Mouse (Mus musculus): Measurements from ENCODE around the gene Ldha. TPM values are rescaled to one million over a fixed set of nuclear protein-coding genes. Genes with fewer than 3 reads are reported as not detected.

Ldha gene
- polyA plus RNA-seq, 1 experiment from 2014 or later: 905 TPM

DNA sequence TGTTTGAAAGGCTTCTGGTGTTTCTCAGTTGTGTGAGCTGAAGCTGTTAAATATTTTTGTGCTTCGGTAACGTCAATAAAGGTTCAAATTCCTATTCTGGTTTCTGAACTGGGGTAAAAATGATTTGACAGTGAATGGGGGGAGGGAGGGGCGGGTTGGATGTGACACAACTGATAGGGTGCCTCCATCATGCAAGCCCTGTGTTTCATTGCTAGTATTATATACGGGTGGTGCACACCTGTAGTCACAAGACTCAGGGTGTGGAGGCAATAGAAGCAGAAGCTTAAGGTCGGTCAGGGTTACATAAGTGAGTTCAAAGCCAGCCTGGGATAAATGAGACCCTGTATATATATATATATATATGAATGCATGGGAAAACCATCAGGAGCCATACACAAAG lies 1.4 kb upstream of the Ldha start:
- Histone ChIP-seq H3K9me3 (replicated peaks) (no peaks in the 10 kb centered on the region), H3K27me3 (peaks cover 8% of the 10 kb centered on the region; the same call in 1 of the 2 replicates), H3K4me3 (no peak overlapping the region), H3K27ac (no peak overlapping the region), H3K36me3 (ENCODE audit: poor library complexity, severe bottlenecking) (no peaks in the 10 kb centered on the region), H3K9ac (no peak overlapping the region), H3K4me1 (peaks cover 23% of the 10 kb centered on the region), H3K4me2 (no peak overlapping the region)
- 81% methylated on average over 5 of the region's 5 CpGs for WGBS
- ATAC-seq: no peak

DNA sequence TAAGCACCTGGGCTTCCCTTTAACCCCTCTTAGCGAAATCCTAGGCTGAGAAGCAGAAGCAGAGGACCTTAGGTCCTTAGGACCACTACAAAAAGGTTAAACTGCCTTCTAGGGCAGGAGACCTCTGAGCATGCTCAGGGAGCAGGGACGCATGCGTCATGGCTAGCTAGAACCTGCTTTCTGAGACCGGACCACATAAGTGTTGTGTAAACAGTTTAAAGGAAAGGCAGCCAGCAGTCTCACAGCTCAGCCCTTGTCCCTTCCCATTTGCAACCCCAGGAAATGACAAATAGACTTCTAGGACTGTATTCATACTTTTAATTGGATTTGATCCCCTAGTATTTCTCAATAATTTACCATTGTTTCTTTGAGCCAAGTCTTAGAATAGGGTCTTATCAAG lies 949 bp upstream of the Ldha start:
- Histone ChIP-seq H3K9ac (no peak overlapping the region), H3K9me3 (replicated peaks) (no peaks in the 10 kb centered on the region), H3K4me1 (peaks cover 28% of the 10 kb centered on the region), H3K4me3 (no peak overlapping the region), H3K27me3 (peaks cover 8% of the 10 kb centered on the region; the same call in 1 of the 2 replicates), H3K4me2 (no peak overlapping the region), H3K27ac (no peak overlapping the region), H3K36me3 (ENCODE audit: poor library complexity, severe bottlenecking) (no peaks in the 10 kb centered on the region)
- ATAC-seq: no peak
- 52% methylated on average over 4 of the region's 4 CpGs for WGBS

DNA sequence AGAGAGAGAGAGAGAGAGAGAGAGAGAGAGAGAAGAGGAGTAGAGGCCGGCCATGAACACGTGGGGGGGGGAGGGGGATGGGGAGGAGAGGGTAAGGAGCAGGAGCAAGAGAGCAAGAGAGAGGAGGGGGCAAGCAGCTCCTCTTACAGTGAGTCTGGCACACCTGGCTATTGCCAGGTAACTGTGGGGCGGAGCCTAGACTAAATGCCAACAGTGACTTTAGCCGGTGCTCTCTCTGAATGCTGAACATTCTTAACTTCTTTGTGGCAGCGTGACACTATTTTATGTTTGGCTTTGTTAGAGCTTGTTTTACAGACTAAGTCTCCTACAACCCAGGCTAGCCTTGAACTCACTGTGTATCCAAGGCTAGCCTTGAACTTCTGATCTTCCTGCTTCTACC lies 1.0 kb downstream of the Ldha start:
- Histone ChIP-seq H3K27me3 (peaks cover 8% of the 10 kb centered on the region; the same call in 1 of the 2 replicates), H3K4me2 (no peak overlapping the region), H3K27ac (no peak overlapping the region), H3K4me1 (peaks cover 32% of the 10 kb centered on the region), H3K9ac (no peak overlapping the region), H3K36me3 (ENCODE audit: poor library complexity, severe bottlenecking) (no peaks in the 10 kb centered on the region), H3K4me3 (no peak overlapping the region), H3K9me3 (replicated peaks) (no peaks in the 10 kb centered on the region)
- 37% methylated on average over 5 of the region's 5 CpGs for WGBS
- no peak for ATAC-seq

DNA sequence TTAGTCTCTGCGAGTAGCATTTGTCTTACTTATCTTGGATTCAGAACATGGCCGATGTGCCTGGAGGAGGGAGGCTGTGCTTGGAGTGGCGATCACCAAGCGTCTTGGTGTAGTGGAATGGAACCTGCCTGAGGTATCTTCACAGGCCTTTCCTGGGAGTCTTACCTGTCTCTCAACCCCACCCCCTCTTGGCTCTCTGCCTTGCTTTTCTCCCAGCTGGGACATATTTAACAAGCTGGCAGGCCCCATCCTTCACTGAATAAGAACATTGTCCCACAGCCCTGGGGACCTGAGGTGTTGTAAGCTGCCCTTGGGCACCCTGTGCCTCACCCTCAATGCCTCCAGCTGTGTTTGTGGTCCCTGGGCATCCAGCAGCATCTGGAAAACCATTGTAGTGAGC lies 2.3 kb downstream of the Ldha start:
- no peak overlapping the region for H3K27ac ChIP-seq
- no peak overlapping the region for H3K4me3 ChIP-seq
- no peaks in the 10 kb centered on the region for H3K9me3 ChIP-seq (replicated peaks)
- no peak overlapping the region for H3K9ac ChIP-seq
- peaks cover 28% of the 10 kb centered on the region for H3K4me1 ChIP-seq
- no peak for ATAC-seq
- WGBS: 88% methylated on average over 4 of the region's 4 CpGs
- H3K27me3 ChIP-seq: peaks cover 8% of the 10 kb centered on the region; the same call in 1 of the 2 replicates
- peaks cover 6% of the 10 kb centered on the region for H3K36me3 ChIP-seq (ENCODE audit: poor library complexity, severe bottlenecking)
- no peak overlapping the region for H3K4me2 ChIP-seq

DNA sequence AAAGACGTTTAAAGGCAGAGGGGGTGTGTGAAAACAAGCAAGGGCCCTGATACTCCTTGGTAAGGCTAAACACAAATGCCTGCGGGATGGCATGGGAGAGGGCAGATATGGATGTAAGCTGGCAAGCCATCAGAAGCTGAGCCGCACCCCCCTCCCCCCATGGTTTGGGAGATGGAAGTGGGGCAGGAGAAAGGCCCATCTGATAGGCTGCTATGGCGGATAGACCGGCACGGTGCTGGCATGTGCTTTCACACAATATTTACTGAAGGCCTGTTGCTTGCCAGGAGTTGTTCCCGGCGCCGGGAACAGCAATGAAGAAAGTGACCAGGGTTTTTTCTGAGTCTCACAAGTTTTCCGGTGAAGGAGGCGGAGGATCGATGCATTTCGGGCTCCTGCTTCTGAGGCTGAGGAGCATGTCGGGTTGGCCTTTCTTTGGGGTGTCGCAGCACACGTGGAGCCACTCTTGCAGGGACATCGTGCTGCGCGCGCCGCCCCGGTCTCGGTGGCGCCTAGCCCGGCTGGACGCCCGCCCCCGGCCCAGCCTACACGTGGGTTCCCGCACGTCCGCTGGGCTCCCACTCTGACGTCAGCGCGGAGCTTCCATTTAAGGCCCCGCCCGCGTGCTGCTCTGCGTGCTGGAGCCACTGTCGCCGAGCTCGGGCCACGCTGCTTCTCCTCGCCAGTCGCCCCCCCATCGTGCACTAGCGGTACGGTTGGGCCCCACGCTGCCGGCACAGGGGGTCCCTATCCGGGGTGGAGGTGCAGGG lies 4.1 kb downstream of the Ldha start:
- WGBS: under 1% methylated on average over 51 of the region's 51 CpGs
- peaks cover 24% of the 10 kb centered on the region for H3K36me3 ChIP-seq (ENCODE audit: poor library complexity, severe bottlenecking)

DNA sequence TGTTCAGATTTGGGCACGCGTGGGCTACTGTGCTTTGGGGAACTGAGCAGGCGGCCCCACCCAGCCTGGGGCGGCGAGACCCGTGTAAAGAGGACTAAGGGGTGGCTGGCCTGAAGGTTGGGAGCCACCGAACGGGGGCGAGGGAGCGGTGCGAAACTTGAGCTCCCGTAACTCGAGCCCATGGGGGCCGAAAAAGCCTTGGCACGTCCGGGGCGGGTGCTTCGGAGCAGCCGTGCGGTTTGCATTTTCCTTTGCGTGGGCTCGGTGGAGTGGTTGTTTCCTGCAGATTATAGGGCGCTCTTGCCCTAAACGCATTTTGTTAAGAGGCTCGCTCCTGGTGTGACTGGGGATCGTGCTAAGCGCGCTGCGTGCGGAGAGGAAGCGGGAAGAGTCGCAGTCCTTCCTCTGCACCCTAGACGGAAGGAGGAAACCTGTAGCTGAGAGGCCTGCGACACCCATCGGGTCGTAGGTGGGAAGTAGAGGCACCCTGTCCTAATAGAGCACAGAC lies 4.8 kb downstream of the Ldha start:
- H3K9ac ChIP-seq: peak overlapping the region; percentile 93
- H3K9me3 ChIP-seq (replicated peaks): no peaks in the 10 kb centered on the region
- H3K27ac ChIP-seq: peak overlapping the region; percentile 80
- peaks cover 29% of the 10 kb centered on the region for H3K36me3 ChIP-seq (ENCODE audit: poor library complexity, severe bottlenecking)
- under 1% methylated on average over 36 of the region's 36 CpGs for WGBS
- 0 out of 2 replicates have a peak, but pooled peaks have one; percentile 19 for ATAC-seq
- H3K4me3 ChIP-seq: peak overlapping the region; percentile 78
- H3K27me3 ChIP-seq: 0 out of 2 replicates have a peak, but pooled peaks cover 3% of the 10 kb centered on the region
- peaks cover 19% of the 10 kb centered on the region for H3K4me1 ChIP-seq
- peak overlapping the region; percentile 93 for H3K4me2 ChIP-seq

More for the DNA sequence above, 4.1 kb downstream of the Ldha start:
- Histone ChIP-seq H3K4me1 (peaks cover 19% of the 10 kb centered on the region), H3K27me3 (peaks cover 8% of the 10 kb centered on the region; the same call in 1 of the 2 replicates), H3K4me2 (peak overlapping the region; percentile 93), H3K9ac (peak overlapping the region; percentile 93), H3K4me3 (peak overlapping the region; percentile 78), H3K9me3 (replicated peaks) (no peaks in the 10 kb centered on the region), H3K27ac (peak overlapping the region; percentile 80)
- ATAC-seq: peak; percentile 88

DNA sequence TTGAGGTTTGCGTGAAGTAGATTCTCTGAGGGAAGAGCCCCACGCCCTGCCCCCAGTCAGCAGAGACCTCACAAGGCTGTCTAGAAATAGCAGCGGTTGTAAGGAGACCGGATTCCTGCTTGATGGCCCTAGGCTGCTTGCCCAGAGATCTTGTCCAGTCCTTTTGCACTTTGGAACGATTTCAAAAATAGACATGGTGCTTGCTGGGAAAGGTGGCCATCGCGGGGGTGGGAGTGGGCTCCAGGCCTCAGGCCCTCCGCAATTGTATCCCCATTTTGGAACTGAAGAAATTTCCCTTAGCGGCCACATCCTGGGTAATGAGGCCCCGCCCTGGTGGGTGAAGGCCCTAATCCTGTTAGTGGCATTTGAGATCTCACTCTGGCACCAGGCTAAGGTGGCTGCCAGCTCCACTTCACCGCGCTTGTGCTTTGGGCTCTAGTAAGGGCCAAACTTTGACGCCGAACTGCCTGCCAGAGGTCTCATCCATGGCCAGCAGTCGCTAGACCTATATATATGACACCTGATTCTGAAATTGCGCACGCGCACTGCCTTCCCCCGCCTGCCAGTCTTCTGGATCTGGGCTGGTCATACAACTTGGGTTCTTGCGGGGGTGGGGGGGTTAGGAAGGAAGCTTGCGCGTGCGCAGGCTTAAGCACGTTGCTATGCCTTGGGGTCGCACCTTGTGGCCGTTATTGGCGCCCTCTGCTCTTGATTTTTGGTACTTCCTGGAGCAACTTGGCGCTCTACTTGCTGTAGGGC lies 5.4 kb downstream of the Ldha start:
- peak overlapping the region; percentile 78 for H3K4me3 ChIP-seq
- peak; percentile 65 for ATAC-seq
- peak overlapping the region; percentile 80 for H3K27ac ChIP-seq
- 0 out of 2 replicates have a peak, but pooled peaks cover 3% of the 10 kb centered on the region for H3K27me3 ChIP-seq
- H3K4me1 ChIP-seq: peaks cover 19% of the 10 kb centered on the region
- H3K36me3 ChIP-seq (ENCODE audit: poor library complexity, severe bottlenecking): peaks cover 35% of the 10 kb centered on the region
- no peaks in the 10 kb centered on the region for H3K9me3 ChIP-seq (replicated peaks)
- H3K9ac ChIP-seq: peak overlapping the region; percentile 93
- WGBS: 2% methylated on average over 28 of the region's 28 CpGs
- H3K4me2 ChIP-seq: peak overlapping the region; percentile 93

DNA sequence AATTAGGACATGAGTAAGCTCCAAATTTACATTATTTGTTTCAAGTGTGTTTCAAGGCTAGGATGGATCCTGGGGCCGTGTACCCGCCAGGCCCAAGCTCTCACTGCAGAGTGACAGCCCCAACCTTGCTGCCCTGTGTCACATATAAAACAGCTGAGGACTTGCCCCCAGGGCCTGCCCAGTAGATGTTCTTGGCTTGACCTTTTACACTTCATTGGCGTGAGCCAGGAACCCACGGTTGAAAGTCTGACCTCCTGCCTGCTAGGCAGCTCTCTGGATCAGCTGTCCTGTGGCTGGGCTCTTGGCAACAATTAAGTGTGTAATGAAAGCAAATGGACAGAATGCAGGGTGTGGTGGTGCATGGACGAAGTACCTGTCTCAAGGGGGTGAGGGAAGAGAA lies 8.0 kb downstream of the Ldha start:
- Histone ChIP-seq H3K9ac (no peak overlapping the region), H3K27me3 (no peaks in the 10 kb centered on the region), H3K27ac (no peak overlapping the region), H3K9me3 (replicated peaks) (no peaks in the 10 kb centered on the region), H3K4me2 (no peak overlapping the region), H3K4me1 (peaks cover 19% of the 10 kb centered on the region), H3K36me3 (ENCODE audit: poor library complexity, severe bottlenecking) (peaks cover 61% of the 10 kb centered on the region), H3K4me3 (no peak overlapping the region)
- WGBS: 80% methylated on average over 5 of the region's 5 CpGs
- no peak for ATAC-seq

DNA sequence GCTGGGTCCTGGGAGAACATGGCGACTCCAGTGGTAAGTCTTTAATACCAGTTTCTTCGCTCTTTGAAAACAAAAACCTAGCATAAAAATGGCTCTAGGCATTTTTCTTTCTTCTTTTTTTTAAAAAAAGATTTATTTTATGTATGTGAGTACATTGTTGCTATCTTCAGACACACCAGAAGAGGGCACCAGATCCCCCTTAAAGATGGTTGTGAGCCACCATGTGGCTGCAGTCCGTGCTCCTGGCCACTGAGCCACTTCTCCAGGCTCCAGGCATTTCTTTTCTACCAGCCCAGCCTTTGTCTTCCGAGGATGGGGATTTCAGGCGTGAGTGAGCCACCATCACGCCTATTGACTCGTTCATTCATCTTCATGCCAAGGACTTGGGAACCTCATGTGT lies 9.8 kb downstream of the Ldha start:
- 60% methylated on average over 7 of the region's 7 CpGs for WGBS
- ATAC-seq: no peak
- Histone ChIP-seq H3K36me3 (ENCODE audit: poor library complexity, severe bottlenecking) (peaks cover 79% of the 10 kb centered on the region), H3K4me1 (peaks cover 12% of the 10 kb centered on the region), H3K27ac (no peak overlapping the region), H3K9me3 (replicated peaks) (no peaks in the 10 kb centered on the region), H3K4me2 (no peak overlapping the region), H3K4me3 (no peak overlapping the region), H3K9ac (no peak overlapping the region), H3K27me3 (no peaks in the 10 kb centered on the region)

DNA sequence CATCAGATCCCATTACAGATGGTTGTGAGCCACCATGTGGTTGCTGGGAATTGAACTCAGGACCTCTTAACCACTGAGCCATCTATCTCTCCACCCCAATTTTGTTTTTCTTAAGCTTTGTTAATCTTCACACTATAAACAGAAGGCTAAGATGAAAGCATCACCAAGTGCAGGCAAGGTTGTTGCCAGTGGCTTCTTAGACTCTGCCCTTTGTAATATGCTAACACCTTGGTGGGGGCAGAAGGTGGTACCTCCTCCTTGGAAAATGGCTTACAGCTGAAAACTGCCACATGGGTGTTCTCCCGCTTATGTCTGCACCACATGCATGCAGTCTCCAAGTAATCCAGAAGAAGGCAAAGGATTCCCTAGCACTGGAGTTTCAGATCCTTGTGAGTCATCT lies 11.4 kb downstream of the Ldha start:
- Histone ChIP-seq H3K27ac (no peak overlapping the region), H3K4me1 (0 out of 2 replicates have a peak, but pooled peaks cover 1% of the 10 kb centered on the region), H3K9ac (no peak overlapping the region), H3K4me2 (no peak overlapping the region), H3K36me3 (ENCODE audit: poor library complexity, severe bottlenecking) (peaks cover 82% of the 10 kb centered on the region), H3K9me3 (replicated peaks) (no peaks in the 10 kb centered on the region), H3K27me3 (no peaks in the 10 kb centered on the region), H3K4me3 (no peak overlapping the region)
- no peak for ATAC-seq
- 96% methylated on average over 1 of the region's 1 CpGs for whole genome bisulfite sequencing

DNA sequence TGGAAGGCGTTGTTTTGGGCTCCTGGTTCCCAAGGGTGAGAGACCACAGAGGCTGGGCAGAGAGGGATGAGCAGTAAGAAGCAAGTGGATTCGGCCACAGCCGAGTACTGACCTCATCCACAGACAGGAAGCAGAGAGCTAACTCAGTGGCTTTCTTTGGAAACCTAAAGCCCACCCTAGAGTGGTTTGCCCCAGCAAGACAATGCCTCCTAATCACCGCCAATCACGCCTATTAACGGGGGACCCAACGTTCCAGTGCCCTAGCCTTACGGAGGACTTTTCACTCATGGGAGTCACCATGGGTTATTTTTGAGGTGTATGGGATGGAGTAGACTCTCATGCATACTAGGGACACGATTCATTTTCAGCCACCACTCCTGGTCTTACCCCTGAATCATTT lies 12.1 kb downstream of the Ldha start:
- Histone ChIP-seq H3K27ac (no peak overlapping the region), H3K9me3 (replicated peaks) (no peaks in the 10 kb centered on the region), H3K4me1 (no peaks in the 10 kb centered on the region), H3K36me3 (ENCODE audit: poor library complexity, severe bottlenecking) (peaks cover 81% of the 10 kb centered on the region), H3K4me2 (no peak overlapping the region), H3K27me3 (no peaks in the 10 kb centered on the region), H3K9ac (no peak overlapping the region), H3K4me3 (no peak overlapping the region)
- ATAC-seq: no peak
- 92% methylated on average over 9 of the region's 9 CpGs for WGBS
